Mouse (Mus musculus) erythroblast, embryonic 14.5 days (primary cell): ENCODE data around the gene Snrpb2. TPM values are rescaled to one million over a fixed set of nuclear protein-coding genes. Genes with fewer than 3 reads are reported as not detected.
A peak's percentile ranks its signal among the peaks of the same experiment; 100 is the strongest.

Experiments used
- H3K27me3 ChIP-seq: 2 replicates; pipeline ENCODE4 v1.6.1; 2012; ENCODE audit warnings: inconsistent platforms; ENCODE audit not compliant: control insufficient read depth
- H3K36me3 ChIP-seq: 2 replicates; pipeline ENCODE4 v1.6.1; 2012; ENCODE audit warnings: mild to moderate bottlenecking, inconsistent platforms; ENCODE audit not compliant: control insufficient read depth
- H3K4me1 ChIP-seq: 2 replicates; pipeline ENCODE4 v1.6.1; 2012; ENCODE audit warnings: inconsistent platforms; ENCODE audit not compliant: control insufficient read depth
- H3K4me3 ChIP-seq: replicated peaks from 2 replicates; pipeline ENCODE3; 2012; ENCODE audit warnings: moderate library complexity, mild to moderate bottlenecking, inconsistent platforms
- H3K9me3 ChIP-seq: 2 replicates; pipeline ENCODE4 v1.6.1; 2012; ENCODE audit warnings: low read length, inconsistent platforms, mixed read lengths; ENCODE audit not compliant: control insufficient read depth
- GATA1 ChIP-seq: IDR thresholded peaks from 2 replicates; pipeline ENCODE4 v1.6.1; 2012; ENCODE audit warnings: low read length, inconsistent platforms, mixed read lengths
- TAL1 ChIP-seq: IDR thresholded peaks from 3 replicates; pipeline ENCODE4 v1.6.1; 2012; ENCODE audit warnings: low read length, inconsistent platforms, mixed read lengths
- polyA plus RNA-seq: library from polyadenylated mRNA; stranded (reverse); fragments of >175 nt; gene quantifications from 2 replicates; pipeline ENCODE4 v1.2.3, GENCODE M21; 2012

Gene Snrpb2
- polyA plus RNA-seq, 1 experiment = 0.37 TPM

DNA sequence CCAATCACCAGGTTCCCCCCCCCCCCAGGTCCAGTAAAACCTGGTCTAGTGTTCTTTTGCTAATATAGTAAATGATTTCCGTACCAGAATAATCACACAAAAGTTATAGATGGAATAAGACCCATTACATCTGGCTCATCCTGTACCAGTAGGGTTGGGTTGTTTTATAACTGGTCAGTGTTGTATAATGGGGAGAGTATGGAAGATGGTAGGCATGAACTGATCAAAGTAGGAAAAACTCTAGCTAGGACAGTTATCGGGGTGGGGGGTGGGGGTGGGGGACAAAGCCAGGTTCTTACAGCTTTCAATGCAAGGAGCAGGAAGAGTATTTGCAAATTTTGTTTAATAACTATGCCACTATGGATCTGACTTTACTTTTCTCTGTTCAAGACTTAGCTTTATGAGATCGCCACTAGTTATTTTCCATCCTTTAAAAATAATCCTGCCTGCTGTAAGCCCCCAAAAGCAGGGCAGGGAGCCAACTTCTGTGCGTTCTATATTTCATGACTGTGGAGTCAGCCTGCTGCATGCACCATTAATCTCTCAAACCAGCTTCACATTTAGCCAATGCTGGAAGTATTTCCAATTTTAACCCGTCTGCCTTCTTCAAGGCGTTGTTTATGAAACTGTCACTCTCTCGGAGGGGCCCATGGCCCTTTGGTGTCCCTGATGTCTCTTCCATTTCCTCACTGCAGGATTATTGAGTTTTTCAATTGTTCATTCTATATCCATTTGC is 28.3 kb upstream of the Snrpb2 start:
- H3K4me3 ChIP-seq = no peak overlapping the region
- H3K9me3 ChIP-seq = no peaks in the 10 kb centered on the region
- H3K4me1 ChIP-seq = no peaks in the 10 kb centered on the region
- no peaks in the 10 kb centered on the region for H3K36me3 ChIP-seq
- TF ChIP-seq TAL1 = no peak
- TF ChIP-seq GATA1 = no peak
- no peaks in the 10 kb centered on the region for H3K27me3 ChIP-seq

GRCm38 (mm10) chr2:143035086-143035593 is 27.7 kb upstream of the Snrpb2 start:
- no peaks in the 10 kb centered on the region for H3K4me1 ChIP-seq
- H3K27me3 ChIP-seq = no peaks in the 10 kb centered on the region
- H3K36me3 ChIP-seq = no peaks in the 10 kb centered on the region
- H3K4me3 ChIP-seq = no peak overlapping the region
- no peaks in the 10 kb centered on the region for H3K9me3 ChIP-seq
- TF ChIP-seq TAL1 (no peak), GATA1 (no peak)

GRCm38 (mm10) chr2:143041596-143041995 is 21.2 kb upstream of the Snrpb2 start:
- no peaks in the 10 kb centered on the region for H3K4me1 ChIP-seq
- H3K36me3 ChIP-seq = no peaks in the 10 kb centered on the region
- no peak overlapping the region for H3K4me3 ChIP-seq
- H3K27me3 ChIP-seq = no peaks in the 10 kb centered on the region
- TF ChIP-seq TAL1 (no peak), GATA1 (no peak)
- H3K9me3 ChIP-seq = no peaks in the 10 kb centered on the region

- H3K27me3 ChIP-seq = no peaks in the 10 kb centered on the region; the same call in 1 of the 2 replicates
- no peaks in the 10 kb centered on the region for H3K4me1 ChIP-seq
- no peak for TF ChIP-seq GATA1
- no peaks in the 10 kb centered on the region for H3K36me3 ChIP-seq
- no peaks in the 10 kb centered on the region for H3K9me3 ChIP-seq
- no peak overlapping the region for H3K4me3 ChIP-seq
Observed at GRCm38 (mm10) chr2:143055251-143055650, 7.6 kb upstream of the Snrpb2 start.

DNA sequence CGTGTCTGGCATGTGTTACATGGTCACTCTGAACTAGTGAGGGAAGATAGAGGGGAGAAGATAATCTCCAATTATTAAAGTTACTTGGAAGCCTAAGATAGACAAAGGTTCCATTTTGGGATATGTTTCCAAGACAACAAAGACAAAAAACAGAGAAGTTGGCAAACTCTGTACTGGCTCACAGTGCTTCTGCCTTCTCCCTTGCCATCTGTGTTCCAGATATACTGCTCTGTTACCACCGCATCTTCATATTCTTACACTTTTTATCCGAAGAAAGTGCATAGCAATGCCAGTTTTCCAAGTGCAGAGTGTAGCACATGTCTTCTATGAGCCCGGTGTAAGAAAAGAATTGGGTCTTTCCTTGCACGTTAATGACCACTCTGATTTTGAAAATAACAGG is 6.1 kb upstream of the Snrpb2 start:
- H3K4me3 ChIP-seq = no peak overlapping the region
- H3K36me3 ChIP-seq = no peaks in the 10 kb centered on the region
- H3K27me3 ChIP-seq = no peaks in the 10 kb centered on the region; the same call in 1 of the 2 replicates
- no peaks in the 10 kb centered on the region for H3K4me1 ChIP-seq
- TF ChIP-seq GATA1 (no peak), TAL1 (no peak)
- no peaks in the 10 kb centered on the region for H3K9me3 ChIP-seq

DNA sequence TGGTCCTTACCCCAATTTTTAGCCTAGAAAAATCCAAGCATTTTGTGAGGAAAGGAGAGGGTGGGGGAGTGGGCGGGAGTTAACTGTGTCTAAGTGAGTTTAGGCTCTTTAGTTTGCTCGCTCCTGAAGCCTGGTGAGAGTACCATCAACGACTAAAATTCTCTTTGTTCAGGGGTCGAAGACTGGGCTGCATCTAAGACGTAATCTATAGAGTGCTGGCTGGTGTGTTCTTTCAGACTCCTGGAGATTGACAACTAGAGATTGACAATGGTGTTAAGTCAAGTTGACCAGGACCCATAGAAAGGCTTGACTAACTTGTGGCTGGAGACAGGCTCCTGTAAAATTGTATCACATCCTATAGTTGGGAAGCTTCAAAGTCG is 417 bp upstream of the Snrpb2 start:
- Histone ChIP-seq H3K9me3 (no peaks in the 10 kb centered on the region), H3K27me3 (no peaks in the 10 kb centered on the region; the same call in 1 of the 2 replicates), H3K4me1 (peaks cover 10% of the 10 kb centered on the region), H3K4me3 (peak overlapping the region; percentile 95), H3K36me3 (peaks cover 24% of the 10 kb centered on the region)
- TF ChIP-seq GATA1 = no peak

GRCm38 (mm10) chr2:143065914-143066313 is 3.1 kb downstream of the Snrpb2 start:
- no peak overlapping the region for H3K4me3 ChIP-seq
- H3K4me1 ChIP-seq = peaks cover 10% of the 10 kb centered on the region
- H3K9me3 ChIP-seq = no peaks in the 10 kb centered on the region
- H3K36me3 ChIP-seq = peaks cover 48% of the 10 kb centered on the region
- no peak for TF ChIP-seq GATA1
- no peak for TF ChIP-seq TAL1
- H3K27me3 ChIP-seq = no peaks in the 10 kb centered on the region

DNA sequence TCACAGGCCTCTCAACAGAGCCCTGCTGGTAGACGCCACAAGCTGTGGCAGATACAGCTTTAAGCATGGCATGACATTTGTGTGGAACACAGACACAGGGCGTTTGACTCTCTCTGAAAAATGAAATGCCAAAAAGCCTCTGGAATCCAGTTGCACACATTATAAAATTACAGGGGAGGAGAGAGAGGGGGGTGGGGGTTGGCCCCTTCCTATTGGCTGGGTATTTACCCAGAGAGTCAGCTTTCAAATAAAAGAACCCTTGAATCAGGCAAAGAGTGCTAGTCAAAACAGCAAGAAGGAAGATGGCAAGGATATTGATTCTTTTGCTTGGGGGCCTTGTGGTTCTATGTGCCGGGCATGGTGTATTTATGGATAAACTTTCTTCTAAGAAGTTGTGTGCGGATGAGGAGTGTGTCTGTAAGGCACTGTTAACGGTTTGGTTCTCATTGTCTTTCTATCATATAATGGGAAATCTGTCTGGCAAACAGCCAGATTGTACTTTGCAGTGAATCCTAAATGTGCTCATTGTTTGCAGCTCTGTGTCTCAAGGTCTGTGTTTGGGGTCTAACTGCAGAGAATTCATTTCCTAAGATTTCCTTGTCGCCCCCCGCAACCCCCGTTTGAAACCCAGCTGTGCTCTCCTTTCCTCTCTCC is 15.5 kb downstream of the Snrpb2 start, which contains the start of gene Otor:
Gene Otor (plus strand): TSS at position 276 of the 654 bp plus-strand sequence.
- no peaks in the 10 kb centered on the region for H3K36me3 ChIP-seq
- no peaks in the 10 kb centered on the region for H3K27me3 ChIP-seq
- H3K4me3 ChIP-seq = no peak within 1 kb of the TSS
- no peaks in the 10 kb centered on the region for H3K9me3 ChIP-seq
- H3K4me1 ChIP-seq = no peaks in the 10 kb centered on the region
- TF ChIP-seq TAL1 (no peak), GATA1 (no peak)

GRCm38 (mm10) chr2:143081693-143082092 is 18.9 kb downstream of the Snrpb2 start:
- H3K36me3 ChIP-seq = no peaks in the 10 kb centered on the region
- H3K4me3 ChIP-seq = no peak overlapping the region
- TF ChIP-seq TAL1 (no peak), GATA1 (no peak)
- H3K27me3 ChIP-seq = no peaks in the 10 kb centered on the region
- H3K9me3 ChIP-seq = no peaks in the 10 kb centered on the region
- no peaks in the 10 kb centered on the region for H3K4me1 ChIP-seq

DNA sequence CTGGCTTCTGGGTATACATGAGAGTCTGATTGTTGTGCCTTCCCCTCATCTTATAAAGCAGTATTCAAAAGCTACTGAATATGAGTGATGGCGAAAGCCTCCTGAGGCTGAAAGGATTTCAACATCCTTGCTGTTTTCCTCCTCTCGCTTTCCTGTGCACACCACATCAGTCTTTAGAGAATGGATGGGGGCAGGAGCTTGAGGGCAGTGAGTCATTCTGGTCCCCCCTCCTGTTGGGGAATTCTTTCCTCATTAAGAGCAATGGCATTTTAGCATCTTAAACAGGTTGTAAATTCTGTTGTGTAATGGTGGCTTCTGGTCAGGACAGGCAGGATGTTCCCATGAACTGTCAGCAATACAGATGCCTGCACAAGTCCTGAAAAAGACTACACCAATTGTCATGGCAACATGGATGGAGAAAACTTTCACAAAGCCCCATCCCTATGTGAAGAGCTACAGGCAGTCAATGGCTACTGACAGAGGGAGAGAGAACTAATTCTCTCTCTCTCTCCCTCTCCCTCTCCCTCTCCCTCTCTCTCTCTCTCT is 22.1 kb downstream of the Snrpb2 start:
- TF ChIP-seq GATA1 = no peak
- no peak for TF ChIP-seq TAL1
- no peaks in the 10 kb centered on the region for H3K27me3 ChIP-seq
- H3K4me3 ChIP-seq = no peak overlapping the region
- H3K36me3 ChIP-seq = no peaks in the 10 kb centered on the region
- H3K4me1 ChIP-seq = no peaks in the 10 kb centered on the region
- no peaks in the 10 kb centered on the region for H3K9me3 ChIP-seq
